In genomic region chr15:42914099-42914498, GRCm38 (mm10) we compare ENCODE assay signal across 10 mouse cellular contexts.
A peak's percentile ranks its signal among the peaks of the same experiment; 100 is the strongest.
DNase-seq lines count a peak whose midpoint lies in the region; ATAC-seq and TF ChIP-seq lines count a peak whose summit lies in the region.
"Had no signal": no experiment of that assay in that cellular context is flagged by ENCODE, and none has a peak within 500 bp of the region (broad histone marks: within the 10 kb centered on the region; RNA-seq: fewer than 3 reads in every experiment).

No protein-coding gene starts in this region.

- no peaks in the 10 kb centered on the region for H3K4me1 ChIP-seq in kidney, adult 2 months (ENCODE audit: control insufficient read depth, insufficient read depth, low read length)
- no peaks in the 10 kb centered on the region for H3K4me1 ChIP-seq in kidney, embryonic 14.5 days (ENCODE audit: control insufficient read depth, insufficient read depth, low read length)
- H3K4me1 ChIP-seq in forebrain, embryonic 11.5 days (replicated peaks; ENCODE audit: control insufficient read depth, insufficient read depth, low read length) = no peaks in the 10 kb centered on the region
- H3K4me1 ChIP-seq in limb, embryonic 10.5 days = no peaks in the 10 kb centered on the region
- H3K4me1 ChIP-seq in neural tube, embryonic 12.5 days = no peaks in the 10 kb centered on the region
- H3K4me1 ChIP-seq: embryonic facial prominence, embryonic 12.5 days had no signal

- H3K27me3 ChIP-seq in kidney, adult 2 months (replicated peaks; ENCODE audit: control insufficient read depth, insufficient read depth, low read length) = no peaks in the 10 kb centered on the region
- H3K27me3 ChIP-seq in kidney, embryonic 14.5 days (ENCODE audit: control insufficient read depth, insufficient read depth, low read length) = no peaks in the 10 kb centered on the region
- no peaks in the 10 kb centered on the region for H3K27me3 ChIP-seq in forebrain, embryonic 11.5 days (ENCODE audit: control insufficient read depth, insufficient read depth, low read length)
- H3K27me3 ChIP-seq in limb, embryonic 10.5 days (ENCODE audit: low read depth, poor library complexity, severe bottlenecking) = 0 out of 2 replicates have a peak, but pooled peaks cover 3% of the 10 kb centered on the region
- no peaks in the 10 kb centered on the region for H3K27me3 ChIP-seq in neural tube, embryonic 12.5 days (replicated peaks)
- H3K27me3 ChIP-seq: embryonic facial prominence, embryonic 12.5 days had no signal

- peak; percentile 71 for TF ChIP-seq CTCF in kidney, adult 2 months (conservative IDR thresholded peaks at IDR 0.05; ENCODE audit: insufficient read depth, insufficient read length, low read depth, low read length)

- no peak overlapping the region for H3K9ac ChIP-seq in kidney, embryonic 14.5 days (ENCODE audit: low read depth, low read length)
- H3K9ac ChIP-seq in forebrain, embryonic 11.5 days (ENCODE audit: low read length) = no peak overlapping the region
- no peak overlapping the region for H3K9ac ChIP-seq in neural tube, embryonic 12.5 days
- H3K9ac ChIP-seq: embryonic facial prominence, embryonic 12.5 days had no signal

- H3K36me3 ChIP-seq in kidney, adult 2 months (ENCODE audit: control insufficient read depth, insufficient read depth, low read length) = no peaks in the 10 kb centered on the region
- H3K36me3 ChIP-seq in kidney, embryonic 14.5 days (ENCODE audit: control insufficient read depth, insufficient read depth, low read length) = no peaks in the 10 kb centered on the region
- no peaks in the 10 kb centered on the region for H3K36me3 ChIP-seq in forebrain, embryonic 11.5 days (ENCODE audit: control insufficient read depth, insufficient read depth, low read length)
- no peaks in the 10 kb centered on the region for H3K36me3 ChIP-seq in limb, embryonic 10.5 days
- no peaks in the 10 kb centered on the region for H3K36me3 ChIP-seq in neural tube, embryonic 12.5 days
- H3K36me3 ChIP-seq: embryonic facial prominence, embryonic 12.5 days had no signal

- no peak overlapping the region for H3K4me3 ChIP-seq in kidney, adult 2 months (ENCODE audit: insufficient read depth, low read depth, low read length)
- no peak overlapping the region for H3K4me3 ChIP-seq in kidney, embryonic 14.5 days (ENCODE audit: low read length)
- H3K4me3 ChIP-seq in forebrain, embryonic 11.5 days (ENCODE audit: low read depth, low read length) = no peak overlapping the region
- no peak overlapping the region for H3K4me3 ChIP-seq in limb, embryonic 10.5 days
- no peak overlapping the region for H3K4me3 ChIP-seq in neural tube, embryonic 12.5 days
- H3K4me3 ChIP-seq: embryonic facial prominence, embryonic 12.5 days; myocyte had no signal

- no peaks in the 10 kb centered on the region for H3K9me3 ChIP-seq in kidney, embryonic 14.5 days (ENCODE audit: control insufficient read depth, low read length)
- H3K9me3 ChIP-seq in forebrain, embryonic 11.5 days (ENCODE audit: control insufficient read depth, low read length) = no peaks in the 10 kb centered on the region
- no peaks in the 10 kb centered on the region for H3K9me3 ChIP-seq in limb, embryonic 10.5 days (replicated peaks)
- H3K9me3 ChIP-seq in neural tube, embryonic 12.5 days = no peaks in the 10 kb centered on the region
- H3K9me3 ChIP-seq: embryonic facial prominence, embryonic 12.5 days had no signal

- DNase-seq in kidney, adult 2 months = peak; percentile 47
- DNase-seq in c-Kit-negative CD71-positive TER-119-positive erythroid progenitor cells, embryonic 14.5 days (ENCODE audit: low read depth, low spot score) = peak; percentile 1
- DNase-seq in forebrain, embryonic 11.5 days (ENCODE audit: low spot score) = peak; percentile 70
- DNase-seq in hindlimb bud, embryonic 11.5 days (ENCODE audit: extremely low spot score, low read depth, low spot score) = peak; percentile 46
- peak; percentile 73 for DNase-seq in limb, embryonic 10.5 days (ENCODE audit: low spot score)
- DNase-seq in thymus, postnatal 14 days = peak; percentile 53

- TF ChIP-seq POLR2A in kidney, adult 2 months (IDR thresholded peaks at IDR 0.05; ENCODE audit: low read depth, low read length) = no peak

- H3K4me2 ChIP-seq in kidney, embryonic 14.5 days (replicated peaks; ENCODE audit: low read depth, low read length) = no peak overlapping the region
- H3K4me2 ChIP-seq in forebrain, embryonic 11.5 days (ENCODE audit: low read depth, low read length, severe bottlenecking) = no peak overlapping the region
- no peak overlapping the region for H3K4me2 ChIP-seq in neural tube, embryonic 12.5 days (replicated peaks)
- H3K4me2 ChIP-seq: embryonic facial prominence, embryonic 12.5 days had no signal

- WGBS in kidney, adult 2 months = 7% methylated on average over 3 of the region's 3 CpGs
- WGBS in kidney, embryonic 14.5 days = 6% methylated on average over 3 of the region's 3 CpGs
- WGBS in forebrain, embryonic 11.5 days = 7% methylated on average over 3 of the region's 3 CpGs
- 13% methylated on average over 3 of the region's 3 CpGs for WGBS in limb, embryonic 10.5 days
- WGBS in neural tube, embryonic 12.5 days = 8% methylated on average over 3 of the region's 3 CpGs

- no peak for ATAC-seq in kidney, embryonic 14.5 days (ENCODE audit: low FRiP score, low TSS enrichment)
- ATAC-seq in forebrain, embryonic 11.5 days (replicated peaks; ENCODE audit: low FRiP score) = peak; percentile 59; the same call in 1 of the 2 replicates
- peak; percentile 71; the same call in 1 of the 2 replicates for ATAC-seq in neural tube, embryonic 12.5 days (ENCODE audit: low FRiP score, low read depth)

- H3K27ac ChIP-seq in kidney, adult 2 months (ENCODE audit: insufficient read depth, low read depth, low read length) = no peak overlapping the region
- H3K27ac ChIP-seq in kidney, embryonic 14.5 days (ENCODE audit: low read depth, low read length) = no peak overlapping the region
- H3K27ac ChIP-seq in forebrain, embryonic 11.5 days (ENCODE audit: low read depth, low read length) = no peak overlapping the region
- no peak overlapping the region for H3K27ac ChIP-seq in limb, embryonic 10.5 days
- no peak overlapping the region for H3K27ac ChIP-seq in neural tube, embryonic 12.5 days
- H3K27ac ChIP-seq: embryonic facial prominence, embryonic 12.5 days had no signal

Comparison
In these comparisons a context has a peak if more than half of its experiments do, and no peak if none do; other contexts are left out.
1. DNase-seq: peak in every context shown above with its lines; median percentile 73 in limb, embryonic 10.5 days; 70 in forebrain, embryonic 11.5 days; 53 in thymus, postnatal 14 days; 47 in kidney, adult 2 months; 46 in hindlimb bud, embryonic 11.5 days; 1 in c-Kit-negative CD71-positive TER-119-positive erythroid progenitor cells, embryonic 14.5 days.